Mouse (Mus musculus): Measurements from ENCODE around the gene Gsc2. TPM values are rescaled to one million over a fixed set of nuclear protein-coding genes. Genes with fewer than 3 reads are reported as not detected.
"Not testable (repeated sequence)": the region's sequence is repeated elsewhere in the genome, so short reads cannot be mapped to it uniquely, and the experiment has no call there.

The Gsc2 gene
- not detected for total RNA-seq (2018; cell fraction: chromatin; rRNA removed)
- total RNA-seq (2018; cell fraction: cytosol; rRNA removed): not detected
- not detected for total RNA-seq (2018; cell fraction: nucleus; rRNA removed)
- not detected in 3 replicates for polyA plus RNA-seq (2018)

DNA sequence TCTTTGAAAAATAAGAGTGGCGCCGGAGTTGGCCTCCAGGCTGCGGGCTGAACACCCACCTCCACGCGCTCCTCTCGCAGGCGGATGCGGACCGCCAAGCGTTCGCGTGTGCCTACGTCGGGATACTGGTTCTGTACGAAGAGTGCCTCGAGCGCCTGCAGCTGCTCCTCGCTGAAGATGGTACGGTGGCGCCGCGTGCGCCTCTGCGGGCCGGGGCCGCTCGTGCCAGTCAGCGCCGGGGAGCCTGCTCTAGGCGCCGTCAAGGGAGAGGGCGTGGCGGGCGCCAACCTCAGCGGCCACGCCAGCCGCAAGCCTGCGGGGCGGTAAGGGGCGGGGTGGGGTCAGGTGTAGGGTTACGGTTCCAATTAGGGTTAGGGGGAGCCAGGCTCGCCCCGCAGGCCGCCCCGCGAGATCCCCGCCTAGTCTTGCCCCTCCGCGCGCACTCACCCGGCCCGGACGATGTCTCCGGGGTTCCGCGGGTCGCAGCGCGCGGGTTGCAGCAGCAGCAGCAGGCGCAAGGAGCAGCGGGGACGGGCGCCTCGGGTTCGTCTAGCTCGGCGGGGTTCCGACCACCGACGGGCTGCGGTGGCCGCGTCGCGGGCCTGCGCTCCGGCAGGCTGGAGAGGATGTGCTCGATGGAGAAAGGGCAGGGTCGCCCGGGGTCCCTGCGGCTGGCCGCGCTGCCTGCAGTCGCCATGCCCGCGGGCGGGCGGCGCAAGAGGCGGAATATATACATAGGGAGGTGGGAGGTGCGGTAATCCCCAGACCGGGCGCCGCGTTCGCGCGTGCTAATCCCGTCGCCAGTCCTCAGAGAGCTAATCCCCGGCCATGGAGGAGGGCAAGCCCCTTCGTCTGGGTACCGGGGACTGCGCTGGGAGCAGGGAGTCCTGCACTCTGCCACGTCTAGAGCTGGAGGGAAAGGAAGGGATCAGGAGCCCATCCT lies at the start of gene Gsc2:
TSS of gene Gsc2 (minus strand) at position 753 of the 943 bp plus-strand sequence.
- Histone ChIP-seq H3K79me2 (ENCODE audit: inconsistent target) (peaks cover 14% of the 10 kb centered on the region), H3K36me3 (ENCODE audit: inconsistent target) (no peaks in the 10 kb centered on the region), H3K4me3 (ENCODE audit: inconsistent target) (no peak within 1 kb of the TSS), H3K27ac (no peak within 1 kb of the TSS)
- 2% methylated on average over 97 of the region's 106 CpGs for WGBS (ENCODE audit: missing documents)

DNA sequence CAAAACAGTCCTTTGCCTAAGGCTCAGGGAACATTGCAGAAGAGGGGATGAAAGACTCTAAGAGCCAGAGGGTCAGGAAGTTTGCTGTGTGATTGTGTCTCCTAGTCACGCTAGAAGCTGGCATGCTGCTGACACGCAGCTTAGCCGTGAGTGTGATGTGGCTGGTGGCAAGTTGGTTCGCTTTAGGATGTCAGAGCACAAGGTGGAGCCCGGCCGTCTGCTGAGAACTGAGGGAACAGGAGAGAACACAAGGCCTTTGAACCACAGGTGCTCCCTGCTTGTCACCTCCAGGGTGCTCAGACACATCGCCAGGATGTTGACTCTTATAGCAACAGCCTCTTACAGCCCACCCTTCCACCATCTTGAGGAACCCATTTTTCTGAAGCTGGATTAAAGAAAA lies 47.2 kb upstream of the Gsc2 start:
- H3K27ac ChIP-seq: no peak overlapping the region
- H3K4me3 ChIP-seq (ENCODE audit: inconsistent target): no peak overlapping the region
- no peaks in the 10 kb centered on the region for H3K36me3 ChIP-seq (ENCODE audit: inconsistent target)
- no peaks in the 10 kb centered on the region for H3K79me2 ChIP-seq (ENCODE audit: inconsistent target)
- WGBS (ENCODE audit: missing documents): 87% methylated on average over 7 of the region's 7 CpGs

DNA sequence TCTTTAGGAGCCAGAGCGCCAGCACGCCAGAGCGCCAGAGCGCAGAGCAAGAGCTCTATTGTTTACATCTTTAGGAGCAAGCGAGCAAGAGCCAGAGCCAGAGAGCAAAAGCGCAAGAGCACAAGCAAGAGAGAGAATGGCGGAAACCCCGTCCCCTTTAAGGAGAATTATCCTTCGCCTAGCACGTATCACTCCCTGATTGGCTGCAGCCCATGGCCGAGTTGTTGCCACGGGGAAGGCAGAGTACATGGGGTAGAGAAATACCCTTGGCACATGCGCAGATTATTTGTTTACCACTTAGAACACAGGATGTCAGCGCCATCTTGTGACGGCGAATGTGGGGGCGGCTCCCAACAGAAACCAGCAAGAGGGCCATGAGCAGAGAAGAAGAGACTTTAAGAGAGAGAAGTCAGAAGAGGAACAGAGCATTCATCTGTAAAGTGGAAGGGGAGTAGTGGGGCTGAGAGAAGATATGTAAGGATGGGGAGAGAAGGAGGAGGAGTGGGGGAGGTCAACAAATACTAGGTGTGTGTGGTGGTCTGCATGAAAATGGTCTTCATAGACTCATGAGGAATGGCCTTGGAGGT lies 41.3 kb upstream of the Gsc2 start:
- not testable (repeated sequence) for H3K36me3 ChIP-seq (ENCODE audit: inconsistent target); H3K79me2 ChIP-seq (ENCODE audit: inconsistent target); H3K27ac ChIP-seq; H3K4me3 ChIP-seq (ENCODE audit: inconsistent target)
- 94% methylated on average over 6 of the region's 17 CpGs for WGBS (ENCODE audit: missing documents)

DNA sequence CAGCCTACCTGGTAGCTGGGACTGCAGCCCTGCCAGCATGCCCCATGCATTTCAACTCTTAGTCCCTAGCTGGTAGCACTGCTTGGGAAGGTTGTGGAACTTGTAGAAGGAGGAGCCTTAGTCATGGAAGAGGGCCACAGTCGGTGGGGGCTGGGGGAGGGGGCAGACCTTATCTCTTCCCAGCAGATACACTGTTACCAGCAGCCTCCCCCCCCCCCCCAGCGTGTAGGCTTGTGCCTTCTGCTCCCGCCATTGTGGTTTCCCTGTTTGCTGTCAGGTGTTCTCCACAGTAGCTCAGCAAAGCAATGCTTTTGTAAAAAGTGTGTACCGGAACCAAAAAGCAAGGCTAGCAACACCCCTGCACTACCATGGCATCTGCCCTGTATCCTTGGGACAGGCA lies 36.8 kb upstream of the Gsc2 start:
- H3K36me3 ChIP-seq (ENCODE audit: inconsistent target): no peaks in the 10 kb centered on the region
- no peaks in the 10 kb centered on the region for H3K79me2 ChIP-seq (ENCODE audit: inconsistent target)
- WGBS (ENCODE audit: missing documents): 85% methylated on average over 2 of the region's 4 CpGs
- no peak overlapping the region for H3K4me3 ChIP-seq (ENCODE audit: inconsistent target)
- no peak overlapping the region for H3K27ac ChIP-seq

- Histone ChIP-seq H3K79me2 (ENCODE audit: inconsistent target) (no peaks in the 10 kb centered on the region), H3K27ac (no peak overlapping the region), H3K36me3 (ENCODE audit: inconsistent target) (no peaks in the 10 kb centered on the region), H3K4me3 (ENCODE audit: inconsistent target) (no peak overlapping the region)
- 91% methylated on average over 4 of the region's 4 CpGs for WGBS (ENCODE audit: missing documents)
These were observed 35.2 kb upstream of the Gsc2 start for GRCm38 (mm10) chr16:17950068-17950467.

DNA sequence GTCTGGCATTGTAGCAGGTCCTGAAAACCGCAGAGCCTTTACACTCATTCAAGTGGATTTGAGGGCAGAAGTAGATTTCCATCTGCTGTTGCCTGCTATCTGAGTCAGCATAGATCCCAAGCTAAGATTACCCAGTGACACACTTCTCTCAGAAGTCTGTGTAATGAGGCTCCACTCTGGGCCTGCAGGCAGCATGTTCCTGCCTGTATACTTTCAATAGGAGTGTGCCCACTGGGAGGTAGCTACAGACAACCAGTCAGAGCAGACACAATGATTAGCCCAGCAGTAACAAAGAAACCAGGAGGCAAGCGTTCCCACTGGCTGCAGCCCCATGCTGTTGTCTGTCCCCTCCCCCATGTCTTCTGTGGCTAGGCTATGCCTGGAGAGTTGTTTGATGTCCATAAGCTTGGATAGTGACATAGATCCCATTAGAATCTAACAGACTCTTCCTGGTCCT lies 34.6 kb upstream of the Gsc2 start:
- Histone ChIP-seq H3K36me3 (ENCODE audit: inconsistent target) (no peaks in the 10 kb centered on the region), H3K4me3 (ENCODE audit: inconsistent target) (no peak overlapping the region), H3K27ac (no peak overlapping the region), H3K79me2 (ENCODE audit: inconsistent target) (no peaks in the 10 kb centered on the region)
- WGBS (ENCODE audit: missing documents): 57% methylated on average over 2 of the region's 2 CpGs

DNA sequence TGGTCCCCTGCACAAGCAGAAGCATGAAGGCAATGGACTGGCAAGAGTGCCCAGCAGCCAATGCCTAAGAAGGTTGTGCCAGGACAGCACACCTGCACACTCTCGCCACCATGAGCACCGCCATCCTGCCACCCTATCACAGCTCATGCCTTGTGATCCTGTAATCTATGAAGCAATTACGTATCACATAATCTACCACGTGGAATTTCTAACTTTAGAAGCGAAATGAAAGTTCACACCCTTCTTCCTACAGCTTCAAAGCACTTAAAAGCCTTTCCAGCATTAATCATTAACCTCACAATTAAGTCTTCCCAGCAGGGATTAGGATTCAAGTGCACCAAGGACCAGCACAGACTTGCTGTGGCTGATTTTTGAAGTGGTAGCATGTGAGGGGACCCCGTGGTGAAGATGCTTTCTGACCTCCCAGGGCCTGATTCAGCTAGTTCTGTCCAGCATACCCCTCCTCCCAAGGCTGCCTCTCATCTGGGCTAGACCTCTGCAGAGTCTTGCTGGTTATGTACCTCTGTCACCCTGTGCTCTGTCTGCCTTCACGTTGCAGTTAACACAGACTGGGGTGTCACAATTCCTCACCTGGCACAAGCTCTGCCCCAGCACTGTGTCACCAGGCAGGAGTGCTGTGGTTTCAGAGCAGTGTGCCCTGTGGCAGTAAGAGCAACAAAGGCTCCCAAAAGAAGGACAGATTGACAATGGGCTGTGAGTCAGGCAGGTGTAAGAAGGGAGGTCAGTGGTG lies 30.4 kb upstream of the Gsc2 start:
- Histone ChIP-seq H3K36me3 (ENCODE audit: inconsistent target) (no peaks in the 10 kb centered on the region), H3K27ac (no peak overlapping the region), H3K79me2 (ENCODE audit: inconsistent target) (no peaks in the 10 kb centered on the region), H3K4me3 (ENCODE audit: inconsistent target) (no peak overlapping the region)
- 83% methylated on average over 7 of the region's 7 CpGs for WGBS (ENCODE audit: missing documents)

GRCm38 (mm10) chr16:17943466-17943865 lies 28.6 kb upstream of the Gsc2 start:
- Histone ChIP-seq H3K4me3 (ENCODE audit: inconsistent target) (no peak overlapping the region), H3K27ac (no peak overlapping the region), H3K36me3 (ENCODE audit: inconsistent target) (no peaks in the 10 kb centered on the region), H3K79me2 (ENCODE audit: inconsistent target) (no peaks in the 10 kb centered on the region)
- WGBS (ENCODE audit: missing documents): 94% methylated on average over 8 of the region's 8 CpGs

GRCm38 (mm10) chr16:17939255-17939751 lies 24.4 kb upstream of the Gsc2 start:
- Histone ChIP-seq H3K79me2 (ENCODE audit: inconsistent target) (no peaks in the 10 kb centered on the region), H3K4me3 (ENCODE audit: inconsistent target) (no peak overlapping the region), H3K27ac (no peak overlapping the region), H3K36me3 (ENCODE audit: inconsistent target) (no peaks in the 10 kb centered on the region)
- WGBS (ENCODE audit: missing documents): 49% methylated on average over 9 of the region's 9 CpGs

- H3K79me2 ChIP-seq (ENCODE audit: inconsistent target): no peaks in the 10 kb centered on the region
- H3K36me3 ChIP-seq (ENCODE audit: inconsistent target): no peaks in the 10 kb centered on the region
- H3K27ac ChIP-seq: no peak overlapping the region
- whole genome bisulfite sequencing (ENCODE audit: missing documents): 9% methylated on average over 7 of the region's 7 CpGs
- no peak overlapping the region for H3K4me3 ChIP-seq (ENCODE audit: inconsistent target)
These were observed 24.0 kb upstream of the Gsc2 start for GRCm38 (mm10) chr16:17938821-17939220.

GRCm38 (mm10) chr16:17938187-17938586 lies 23.3 kb upstream of the Gsc2 start:
- Histone ChIP-seq H3K27ac (no peak overlapping the region), H3K36me3 (ENCODE audit: inconsistent target) (no peaks in the 10 kb centered on the region), H3K79me2 (ENCODE audit: inconsistent target) (no peaks in the 10 kb centered on the region), H3K4me3 (ENCODE audit: inconsistent target) (no peak overlapping the region)
- WGBS (ENCODE audit: missing documents): 42% methylated on average over 7 of the region's 7 CpGs

GRCm38 (mm10) chr16:17936776-17937175 lies 21.9 kb upstream of the Gsc2 start:
- WGBS (ENCODE audit: missing documents): 87% methylated on average over 10 of the region's 10 CpGs
- Histone ChIP-seq H3K36me3 (ENCODE audit: inconsistent target) (no peaks in the 10 kb centered on the region), H3K4me3 (ENCODE audit: inconsistent target) (no peak overlapping the region), H3K27ac (no peak overlapping the region), H3K79me2 (ENCODE audit: inconsistent target) (no peaks in the 10 kb centered on the region)

- WGBS (ENCODE audit: missing documents): 4% methylated on average over 3 of the region's 3 CpGs
- Histone ChIP-seq H3K27ac (no peak overlapping the region), H3K36me3 (ENCODE audit: inconsistent target) (no peaks in the 10 kb centered on the region), H3K79me2 (ENCODE audit: inconsistent target) (no peaks in the 10 kb centered on the region), H3K4me3 (ENCODE audit: inconsistent target) (no peak overlapping the region)
These were observed 19.6 kb upstream of the Gsc2 start for GRCm38 (mm10) chr16:17934445-17934910.
